Mouse (Mus musculus) adrenal gland, adult (tissue): Measurements from ENCODE around the gene S100a6.

ENCODE experiments used
- DNase-seq, 2 experiments: peaks; one replicate each; pipeline ENCODE4 v3.0.0; 2022 to 2023; ENCODE audit warnings: low spot score in 1 of 2; ENCODE audit not compliant: inconsistent age in 2 of 2

Gene S100a6

DNA sequence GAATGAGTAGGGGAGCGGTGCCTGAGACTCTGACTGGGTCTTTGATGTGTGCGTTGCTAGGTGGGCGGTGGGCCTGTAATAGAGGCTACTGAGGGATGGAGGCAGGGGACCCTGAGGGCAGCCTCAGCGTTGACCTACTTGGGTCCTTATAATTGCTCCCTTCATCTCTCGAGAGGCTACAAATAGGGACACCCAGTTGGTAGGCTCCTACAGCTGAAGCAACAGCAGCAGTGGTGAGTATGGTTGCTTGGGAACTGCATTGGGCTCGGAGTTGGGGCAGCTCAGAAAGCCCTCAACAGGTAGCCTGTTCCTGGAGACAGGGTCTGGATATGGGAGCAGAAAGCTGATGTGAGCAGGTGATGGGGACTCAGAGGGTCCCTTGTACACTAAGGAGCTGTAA is 12.6 kb upstream of the S100a6 start:
- no peak for DNase-seq

DNA sequence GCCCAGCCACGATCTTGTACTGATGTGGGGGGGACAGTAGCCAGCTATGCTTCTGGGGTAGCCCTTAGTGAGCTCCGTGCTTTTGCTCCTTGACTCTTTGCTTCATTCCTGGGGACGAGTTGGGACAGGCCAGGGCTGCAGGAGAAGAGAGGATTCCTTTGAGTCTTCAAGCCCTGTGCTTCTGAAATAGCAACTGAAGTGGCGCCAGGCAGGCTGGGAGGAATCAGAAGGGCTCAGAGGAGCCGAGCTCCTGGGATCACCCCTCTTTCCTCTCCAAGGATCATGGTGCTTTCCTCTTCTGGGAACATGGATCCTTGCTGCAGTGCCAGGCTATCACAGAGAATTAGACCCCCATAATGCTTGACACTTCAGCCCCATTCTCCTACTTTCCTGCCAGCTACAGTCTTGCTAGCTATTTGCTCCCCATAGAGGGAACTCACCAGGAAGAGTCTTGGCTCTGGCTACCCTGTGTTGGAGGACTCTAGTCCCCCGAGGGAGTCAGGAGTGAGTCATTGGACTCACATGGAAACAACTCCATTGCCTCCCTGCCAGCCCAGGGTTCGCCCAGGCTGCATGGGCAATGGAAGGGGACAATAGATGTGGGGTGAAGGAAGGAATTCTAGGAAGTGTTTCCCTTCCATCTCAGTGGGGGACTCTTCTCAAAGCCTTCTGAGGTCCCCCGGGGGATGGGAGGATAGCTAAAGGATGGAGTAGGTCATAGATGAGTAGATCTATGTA is 12.1 kb upstream of the S100a6 start:
- peak in 1 of 2 experiments; percentile 64 for DNase-seq

DNA sequence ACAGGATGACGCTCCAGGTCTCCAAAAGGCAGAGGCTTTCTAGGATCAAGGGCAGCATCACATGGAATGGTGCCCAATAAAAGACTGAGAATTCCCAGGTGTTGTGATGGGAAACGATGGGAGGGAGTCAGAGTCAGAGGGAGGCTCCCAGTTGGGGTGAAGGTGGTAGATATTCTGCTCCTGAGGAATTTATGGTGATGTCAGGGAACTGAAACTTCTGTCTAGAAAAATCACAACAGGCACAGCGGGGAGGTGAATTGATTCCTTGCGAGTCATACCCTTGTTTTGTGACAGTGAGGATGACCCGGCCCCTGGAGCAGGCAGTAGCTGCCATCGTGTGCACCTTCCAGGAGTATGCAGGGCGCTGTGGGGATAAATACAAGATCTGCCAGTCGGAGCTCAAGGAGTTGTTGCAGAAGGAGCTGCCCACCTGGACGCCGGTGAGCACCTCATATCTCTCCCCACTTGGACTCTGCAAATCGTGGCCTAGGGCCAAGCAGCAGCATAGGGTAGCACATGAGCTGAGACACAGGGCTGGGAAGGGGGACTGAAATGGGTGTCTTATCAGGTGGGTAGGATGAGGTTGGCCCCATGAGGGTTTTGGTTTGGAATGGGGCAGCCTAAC is 11.1 kb upstream of the S100a6 start, which contains the start of gene Gm42674:
TSS of gene Gm42674 (plus strand) at position 419 of the 625 bp plus-strand sequence.
- DNase-seq, result no peak

DNA sequence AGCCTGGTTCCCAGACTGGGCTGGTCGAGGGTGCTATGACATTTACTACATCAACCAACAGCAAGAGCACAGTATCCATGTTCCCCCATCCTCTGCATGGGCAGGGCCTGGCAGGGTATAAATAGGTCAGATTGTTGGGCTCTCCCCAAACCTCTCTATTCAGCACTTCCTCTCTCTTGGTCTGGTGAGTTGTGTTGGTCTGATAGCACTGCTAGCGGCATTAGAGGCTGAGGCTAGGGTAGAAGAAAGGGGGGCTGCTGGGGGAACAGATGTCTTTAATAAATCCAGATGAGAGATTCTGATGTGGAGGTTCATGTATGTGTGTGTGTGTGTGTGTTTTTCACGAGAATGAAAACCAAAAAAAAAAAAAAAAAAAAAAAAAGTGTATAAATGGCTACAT is 9.1 kb upstream of the S100a6 start, which contains the start of gene S100a4:
TSS of gene S100a4 (plus strand) at position 149 of the 400 bp plus-strand sequence.
- peak in 1 of 2 experiments; percentile 41 for DNase-seq

DNA sequence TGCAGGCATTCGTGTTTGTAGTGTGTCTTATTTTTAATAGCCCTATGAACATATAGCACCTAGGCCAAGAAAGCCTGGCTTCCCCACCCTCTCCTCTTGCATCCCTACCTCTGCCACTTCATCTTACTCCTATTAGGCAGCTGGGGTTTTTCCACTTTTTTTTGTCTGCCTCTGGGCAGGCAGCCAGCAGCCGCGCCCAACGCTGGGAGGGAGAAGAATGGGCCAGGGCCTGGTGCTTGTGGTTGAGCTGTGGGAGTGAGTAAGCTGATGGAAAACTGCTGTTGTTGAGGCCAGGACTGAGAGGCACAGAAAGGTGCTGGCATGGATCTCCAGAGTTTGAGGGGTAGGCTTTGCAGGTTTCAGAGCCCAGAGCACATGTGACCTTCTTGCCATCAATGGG is 8.3 kb upstream of the S100a6 start:
- peak; percentile 87 to 94 for DNase-seq

DNA sequence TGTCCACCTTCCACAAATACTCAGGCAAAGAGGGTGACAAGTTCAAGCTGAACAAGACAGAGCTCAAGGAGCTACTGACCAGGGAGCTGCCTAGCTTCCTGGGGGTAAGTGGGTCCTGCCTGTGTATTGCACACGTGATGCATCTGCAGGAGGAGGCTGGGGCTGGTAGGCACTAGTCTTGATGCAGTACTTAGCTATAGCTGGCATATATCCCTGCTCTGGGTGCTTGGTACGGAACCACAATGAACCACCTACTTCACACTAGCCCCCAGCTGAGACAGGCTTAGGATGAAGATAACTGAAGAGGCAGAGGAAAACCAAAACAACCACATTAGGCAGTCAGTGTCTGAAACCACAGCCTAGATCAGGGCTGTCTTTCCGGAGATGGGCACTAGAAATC is 7.6 kb upstream of the S100a6 start:
- DNase-seq, result no peak

DNA sequence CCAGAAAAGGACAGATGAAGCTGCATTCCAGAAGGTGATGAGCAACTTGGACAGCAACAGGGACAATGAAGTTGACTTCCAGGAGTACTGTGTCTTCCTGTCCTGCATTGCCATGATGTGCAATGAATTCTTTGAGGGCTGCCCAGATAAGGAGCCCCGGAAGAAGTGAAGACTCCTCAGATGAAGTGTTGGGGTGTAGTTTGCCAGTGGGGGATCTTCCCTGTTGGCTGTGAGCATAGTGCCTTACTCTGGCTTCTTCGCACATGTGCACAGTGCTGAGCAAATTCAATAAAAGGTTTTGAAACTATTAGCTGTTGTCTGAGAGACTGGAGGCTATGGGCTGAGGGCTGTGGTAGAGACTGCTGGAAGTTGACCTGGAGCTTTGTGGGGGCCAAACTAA is 6.9 kb upstream of the S100a6 start:
- peak in 1 of 2 experiments; percentile 20 for DNase-seq

DNA sequence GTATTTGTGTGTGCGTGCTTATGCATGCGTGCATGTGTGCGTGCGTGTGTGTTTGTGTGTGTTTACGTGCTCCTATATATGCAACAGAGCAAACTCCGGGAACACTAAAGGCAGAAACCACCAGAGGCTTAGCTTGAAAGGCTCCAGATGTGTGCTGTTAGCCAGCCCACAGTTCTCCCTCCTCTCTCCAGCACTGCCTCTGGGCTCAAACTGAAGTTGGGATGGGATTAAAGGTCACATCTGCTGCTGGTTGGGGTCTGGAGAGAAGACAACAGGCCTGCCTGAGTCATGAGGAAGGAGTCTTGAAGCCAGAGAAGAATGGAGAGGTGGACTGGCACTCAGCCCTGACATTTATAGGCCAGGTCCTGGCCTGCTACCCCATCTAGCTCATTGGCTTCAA is 6.5 kb upstream of the S100a6 start:
- no peak for DNase-seq

DNA sequence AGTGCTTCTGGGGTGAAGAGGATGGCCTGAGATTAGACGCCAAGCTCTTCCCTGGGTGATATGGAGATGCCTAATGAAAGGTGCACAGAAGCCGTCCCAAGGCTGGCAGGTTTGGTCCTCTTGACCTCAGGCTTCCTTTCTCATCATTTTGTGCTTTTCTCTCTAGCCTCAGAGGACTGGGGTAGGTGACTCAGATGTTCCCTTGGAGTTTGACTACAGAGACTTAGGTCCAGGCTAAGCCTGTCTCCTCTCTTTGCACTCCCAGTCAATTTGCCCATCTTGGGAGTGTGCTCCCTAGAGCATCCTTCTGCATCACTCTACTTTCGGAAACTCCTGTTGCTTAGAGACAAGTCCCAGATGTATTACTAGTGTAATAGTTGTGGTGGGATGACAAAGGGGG is 5.3 kb upstream of the S100a6 start:
- DNase-seq, result no peak

DNA sequence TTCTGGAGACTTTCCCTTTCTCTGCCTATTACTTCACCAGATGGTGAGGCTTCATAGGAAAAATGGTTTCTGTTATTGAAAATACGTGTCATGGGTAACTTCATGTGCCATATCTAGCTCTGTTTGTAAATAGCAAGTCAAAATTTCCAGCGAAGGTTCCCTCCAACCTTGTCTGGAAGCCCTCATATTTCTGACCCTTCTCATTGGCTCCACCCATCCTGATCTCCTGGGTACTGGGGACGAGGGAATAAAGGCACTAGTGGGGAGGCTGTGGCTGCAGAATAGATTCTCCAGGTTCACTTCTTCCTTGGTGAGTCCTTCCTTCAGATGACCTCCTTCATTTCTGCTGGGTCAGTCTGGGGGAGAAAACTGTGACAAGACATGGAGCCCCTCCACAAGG is 4.5 kb upstream of the S100a6 start, which contains the start of gene S100a5:
TSS of gene S100a5 (plus strand) at position 301 of the 400 bp plus-strand sequence.
- no peak for DNase-seq

DNA sequence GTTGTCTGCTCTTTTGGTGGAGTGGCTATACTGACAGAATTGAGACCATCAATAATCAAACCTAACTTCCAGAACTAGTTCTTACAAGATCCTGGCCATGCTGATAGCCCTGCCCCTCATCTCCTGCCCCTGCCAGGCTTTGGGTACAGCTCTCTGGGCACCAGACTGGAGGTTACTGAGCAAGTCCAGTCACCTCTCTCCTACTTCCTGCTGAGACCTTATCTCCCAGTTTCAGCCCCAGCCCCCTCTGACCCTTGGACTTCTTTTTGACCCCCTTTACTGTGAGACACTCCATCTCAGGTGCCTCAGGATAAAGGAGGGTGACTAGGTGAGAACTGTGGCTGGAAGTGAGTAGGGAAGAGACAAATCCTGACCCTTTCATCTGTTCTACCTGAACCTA is 3.6 kb upstream of the S100a6 start:
- DNase-seq, result no peak

DNA sequence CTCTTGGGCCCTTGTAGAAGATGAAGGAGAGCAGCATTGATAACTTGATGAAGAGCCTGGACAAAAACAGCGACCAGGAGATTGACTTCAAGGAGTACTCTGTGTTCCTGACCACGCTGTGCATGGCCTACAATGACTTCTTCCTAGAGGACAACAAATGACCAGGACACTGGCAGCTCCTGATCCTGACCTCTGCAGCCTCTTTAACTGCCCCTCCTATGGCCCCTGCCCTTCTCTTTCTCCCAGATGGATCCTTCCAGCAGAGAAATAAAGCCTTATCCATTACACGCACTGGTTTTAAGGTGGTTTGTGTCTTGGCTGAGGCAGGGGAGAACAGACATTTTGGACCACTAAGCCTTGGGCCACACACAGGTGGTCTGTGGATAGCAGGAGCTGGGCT is 1.2 kb upstream of the S100a6 start:
- no peak for DNase-seq

DNA sequence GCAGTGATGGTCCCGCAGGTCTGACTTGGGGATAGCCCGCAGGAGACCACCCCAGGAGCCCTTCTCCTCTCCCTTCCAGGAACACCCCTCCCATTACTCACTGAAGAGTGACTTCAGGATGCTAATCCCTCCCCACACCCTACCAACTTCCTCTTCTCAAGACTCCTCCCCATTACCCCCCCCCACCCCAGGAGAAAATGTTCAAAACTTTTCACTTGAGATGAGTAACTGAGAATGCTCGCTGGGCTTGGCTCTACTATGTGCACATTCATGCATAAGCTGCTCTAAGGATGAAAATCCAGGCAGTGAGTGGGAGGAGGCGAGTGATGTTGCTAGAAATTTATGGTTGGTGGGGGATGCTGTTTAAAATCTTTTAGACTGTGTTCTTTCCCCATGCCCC is 621 bp upstream of the S100a6 start:
- DNase-seq, result no peak

DNA sequence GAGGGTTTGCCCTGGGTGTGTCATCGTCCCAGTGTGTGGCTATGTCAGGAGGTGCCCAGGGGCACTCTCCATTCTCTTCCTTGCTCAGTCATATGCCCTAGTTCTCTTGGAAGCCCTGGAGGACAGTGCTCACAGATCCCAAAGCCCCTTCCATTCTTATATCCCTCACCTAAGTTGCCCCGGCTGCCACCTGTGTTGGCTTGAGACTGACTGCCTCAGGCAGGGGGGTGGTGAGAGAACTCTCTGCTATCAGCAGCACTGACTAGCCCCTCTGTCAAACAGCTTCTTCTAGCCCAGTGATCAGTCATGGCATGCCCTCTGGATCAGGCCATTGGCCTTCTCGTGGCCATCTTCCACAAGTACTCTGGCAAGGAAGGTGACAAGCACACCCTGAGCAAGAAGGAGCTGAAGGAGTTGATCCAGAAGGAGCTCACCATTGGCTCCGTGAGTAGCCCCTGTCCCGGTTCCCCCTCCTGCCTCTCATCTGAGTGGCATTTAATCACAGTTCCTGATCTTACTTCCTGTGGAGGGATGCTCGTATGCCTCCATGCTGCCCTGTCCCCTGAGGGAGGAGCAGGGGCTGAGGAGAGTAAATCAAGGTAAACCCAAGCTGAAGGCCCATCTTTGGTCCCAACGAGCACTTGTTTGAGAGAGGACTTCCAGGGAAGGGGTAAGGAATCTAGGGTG is 922 bp downstream of the S100a6 start:
- peak in 1 of 2 experiments; percentile 39 for DNase-seq

DNA sequence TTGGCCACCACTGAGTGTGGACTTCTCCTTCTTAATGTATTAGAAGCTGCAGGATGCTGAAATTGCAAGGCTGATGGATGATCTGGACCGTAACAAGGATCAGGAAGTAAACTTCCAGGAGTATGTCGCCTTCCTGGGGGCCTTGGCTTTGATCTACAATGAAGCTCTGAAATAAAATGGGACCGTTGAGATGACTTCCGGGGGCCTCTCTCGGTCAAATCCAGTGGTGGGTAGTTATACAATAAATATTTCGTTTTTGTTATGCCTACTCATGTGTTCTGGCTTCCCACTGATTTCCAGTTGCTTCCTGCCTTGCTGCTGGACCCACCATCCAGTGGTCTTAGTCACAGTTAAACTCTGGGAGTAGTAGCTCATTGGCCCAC is 1.5 kb downstream of the S100a6 start:
- no peak for DNase-seq

DNA sequence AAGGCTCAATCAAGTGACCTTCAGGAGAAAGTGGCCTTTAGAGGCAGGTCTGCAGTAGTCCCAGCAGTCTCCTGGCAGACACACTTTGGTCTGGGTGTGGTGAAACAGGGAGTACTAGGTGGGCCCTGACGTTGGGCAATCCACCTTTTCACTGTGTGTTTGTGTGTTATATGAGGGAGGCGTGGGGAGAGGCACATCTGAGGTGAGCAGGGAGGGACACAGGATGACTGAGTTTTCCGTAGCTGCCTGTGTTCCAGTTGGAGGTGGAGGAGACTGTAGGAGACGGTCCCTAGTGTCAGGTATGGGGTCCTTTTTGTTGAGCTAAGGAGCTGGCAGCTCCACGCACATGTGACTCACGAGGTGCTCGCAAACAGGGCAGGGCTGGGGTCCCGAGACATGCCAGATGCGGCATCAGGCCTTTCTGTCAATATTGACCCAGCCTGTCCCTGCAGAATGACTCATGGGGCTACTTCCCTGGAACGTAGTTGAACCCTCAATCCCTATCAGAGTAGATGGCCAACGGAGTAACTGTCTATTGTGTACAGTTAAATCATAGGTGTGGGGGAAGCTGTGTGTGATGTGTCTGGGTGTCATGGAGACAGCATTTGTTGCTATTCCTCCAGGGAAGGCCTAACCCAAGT is 2.0 kb downstream of the S100a6 start:
- no peak for DNase-seq

DNA sequence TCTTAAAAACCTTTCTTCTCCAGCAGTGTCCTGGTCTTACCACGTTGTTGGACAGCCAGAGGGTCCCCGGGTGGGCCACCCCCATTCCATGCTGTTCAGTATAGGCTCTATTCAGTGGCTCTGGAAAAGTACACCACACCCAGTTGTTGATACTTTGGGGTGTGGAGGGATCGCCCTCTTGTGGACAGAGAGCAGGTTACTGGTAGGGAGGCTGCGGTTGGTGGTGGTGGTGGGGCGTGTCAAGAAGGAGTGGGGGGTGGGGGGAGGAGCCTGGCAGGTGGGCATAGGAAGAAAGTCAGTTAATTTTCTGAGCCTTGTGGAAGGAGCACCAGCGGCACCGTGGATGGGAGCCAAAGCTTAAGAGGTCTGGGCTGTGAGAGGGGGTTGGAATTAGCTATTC is 2.7 kb downstream of the S100a6 start:
- DNase-seq, result peak; percentile 77 to 92

DNA sequence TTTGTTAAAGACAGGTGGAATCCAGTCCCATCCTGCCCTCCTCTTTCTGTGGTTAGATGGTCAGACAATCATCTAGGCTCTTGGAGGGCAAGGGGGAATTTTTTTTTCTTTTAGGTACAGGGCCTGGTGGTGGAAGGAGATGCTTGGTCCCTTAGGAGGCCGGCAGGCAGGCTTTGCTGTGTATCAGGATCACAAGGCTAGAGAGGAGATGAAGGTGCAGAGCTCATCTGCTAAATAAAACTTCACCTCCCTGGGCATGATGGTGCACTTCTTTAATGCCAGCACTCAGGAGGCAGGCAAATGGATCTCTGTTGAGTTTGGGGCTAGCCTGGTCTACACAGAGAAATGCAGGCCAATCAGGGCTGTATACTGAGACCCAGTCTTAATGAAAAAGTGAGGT is 3.2 kb downstream of the S100a6 start:
- DNase-seq, result no peak

DNA sequence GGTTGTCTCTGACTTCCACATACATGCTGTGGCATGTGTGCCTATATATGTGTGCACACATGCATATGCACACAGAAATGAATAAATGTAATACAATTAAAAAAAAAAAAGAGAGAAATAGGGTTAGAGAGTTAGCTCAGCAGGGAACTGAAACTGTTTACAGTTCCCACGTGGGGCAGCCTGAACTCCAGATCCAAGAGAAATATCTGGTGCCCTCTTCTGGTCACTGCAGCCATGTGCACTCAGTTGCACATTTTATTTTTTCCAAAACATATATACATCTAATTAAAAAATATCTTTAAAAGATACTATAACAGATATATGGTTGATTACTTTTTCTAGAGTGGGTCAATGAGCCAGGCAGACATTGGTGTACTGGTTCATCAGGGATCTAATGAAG is 4.9 kb downstream of the S100a6 start:
- DNase-seq, result no peak

DNA sequence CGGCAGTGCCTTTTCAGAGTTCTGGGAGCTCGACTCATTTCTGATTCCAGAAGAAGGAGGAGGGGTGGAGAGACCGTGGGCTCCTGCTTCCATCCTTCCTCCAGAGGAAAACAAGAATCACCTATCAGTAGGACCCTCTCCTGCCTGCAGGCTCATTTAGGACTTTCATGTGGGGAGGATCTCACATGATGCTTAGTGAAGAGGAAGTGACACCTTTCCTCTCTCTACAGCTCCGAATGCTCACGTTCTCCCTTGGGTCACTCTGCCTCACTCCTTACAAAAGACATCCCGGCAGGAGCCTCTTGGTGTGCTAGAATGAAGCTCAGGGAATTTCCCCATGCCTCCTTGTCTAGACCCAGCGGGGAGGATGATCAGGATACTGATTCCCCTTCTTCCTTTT is 8.9 kb downstream of the S100a6 start:
- no peak for DNase-seq

DNA sequence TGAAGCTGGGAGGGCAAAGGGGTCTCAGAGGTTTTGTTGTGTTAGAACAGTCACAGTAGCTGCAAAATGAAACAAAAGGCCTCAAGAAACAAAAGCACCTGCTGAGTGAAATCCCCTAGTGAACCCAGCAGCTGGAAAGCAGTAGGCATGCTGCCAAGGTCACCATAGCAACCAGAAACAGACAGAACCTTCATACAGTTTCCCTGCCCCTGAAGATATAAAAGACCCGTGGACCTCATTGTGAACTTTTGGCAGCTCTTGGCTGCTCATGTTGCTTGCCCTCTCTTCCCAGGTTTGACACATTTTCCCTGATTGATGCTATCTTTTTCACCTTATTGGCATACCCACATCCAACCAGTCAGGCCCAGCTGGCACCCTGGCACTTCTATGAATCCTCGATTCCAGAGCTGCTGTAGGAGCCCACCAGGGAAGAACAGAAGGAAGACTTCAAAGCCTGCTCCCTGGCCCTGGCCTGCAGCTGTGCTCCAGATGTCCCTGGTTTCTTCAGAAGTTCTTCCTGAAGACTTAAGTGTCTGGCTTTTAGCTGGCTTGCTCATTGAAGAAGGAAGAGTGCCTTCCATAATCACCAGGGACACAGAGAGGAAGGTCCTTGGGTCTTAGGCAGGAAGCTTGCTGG is 10.9 kb downstream of the S100a6 start:
- peak; percentile 64 to 84 for DNase-seq
